Mouse (Mus musculus): ENCODE data around the gene Aspscr1.

Aspscr1 gene

DNA sequence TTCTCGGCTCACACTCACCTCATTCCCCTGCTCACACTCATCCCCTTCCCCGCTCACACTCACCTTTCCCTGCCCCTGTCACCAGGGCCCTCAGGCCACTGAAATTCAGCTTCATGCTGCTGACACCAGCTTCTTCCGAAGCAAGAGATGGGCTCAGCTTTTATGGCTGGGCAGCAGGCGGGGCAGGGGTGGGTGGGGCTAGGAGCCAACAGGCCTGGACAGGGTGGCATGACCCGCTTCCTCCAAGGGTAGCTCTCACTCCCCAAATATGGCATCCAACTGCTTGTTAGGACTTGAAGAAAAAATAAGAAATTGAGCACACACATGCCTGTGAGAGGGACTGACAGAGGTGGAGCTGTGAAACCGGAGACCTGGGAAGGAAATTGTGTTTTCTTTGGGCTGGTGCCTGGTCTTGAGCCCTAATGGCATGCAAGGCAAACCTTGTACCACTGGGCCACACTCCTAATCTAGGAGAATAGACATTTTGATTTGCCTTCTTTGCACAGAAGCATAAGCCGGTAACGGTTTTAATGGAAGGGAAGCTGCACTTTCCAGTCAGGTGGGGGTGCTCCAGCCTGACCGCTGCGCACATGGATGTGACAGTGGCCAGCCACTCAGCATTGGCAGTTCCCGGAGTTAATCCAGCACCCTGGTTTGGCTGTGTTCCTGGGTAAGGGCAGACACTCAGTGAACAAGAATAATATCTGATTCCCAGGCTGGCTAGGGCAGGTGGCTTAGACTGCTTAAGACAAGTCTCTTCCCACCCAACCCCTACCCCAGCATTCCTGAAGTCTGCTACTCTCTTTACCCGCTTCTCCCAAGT, 59.3 kb downstream of the Aspscr1 start, which contains the start of gene Cbr2:
Gene Cbr2, minus strand, starts transcription at position 257 of the 823 bp plus-strand sequence.
- peak in 1 of 2 experiments; percentile 60 for DNase-seq (ENCODE audit: low spot score in 2 of 2)

- DNase-seq (ENCODE audit: low spot score in 2 of 2), result peak; percentile 41 to 66
Observed at GRCm38 (mm10) chr11:120733521-120733920, 60.7 kb downstream of the Aspscr1 start.

DNA sequence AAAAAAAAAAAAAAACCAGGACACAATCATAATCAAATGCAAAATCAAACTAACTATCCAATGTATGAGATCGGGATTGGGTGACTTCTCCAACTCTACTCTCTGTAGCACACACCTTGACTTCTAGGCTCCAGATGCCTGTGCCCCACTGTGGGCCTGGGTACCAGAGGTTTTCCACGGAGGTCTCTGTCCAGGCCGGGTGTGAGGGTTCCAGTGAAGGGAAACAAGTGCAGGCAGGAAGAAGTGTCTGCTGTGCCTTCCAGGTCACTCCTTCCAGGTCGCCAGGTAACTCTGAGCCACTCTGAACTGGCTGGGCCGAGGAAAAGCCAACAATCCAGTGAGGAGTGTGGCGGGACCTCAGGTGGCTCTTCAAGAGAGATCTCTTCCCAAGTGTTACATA, 63.7 kb downstream of the Aspscr1 start:
- DNase-seq (ENCODE audit: low spot score in 2 of 2), result no peak

DNA sequence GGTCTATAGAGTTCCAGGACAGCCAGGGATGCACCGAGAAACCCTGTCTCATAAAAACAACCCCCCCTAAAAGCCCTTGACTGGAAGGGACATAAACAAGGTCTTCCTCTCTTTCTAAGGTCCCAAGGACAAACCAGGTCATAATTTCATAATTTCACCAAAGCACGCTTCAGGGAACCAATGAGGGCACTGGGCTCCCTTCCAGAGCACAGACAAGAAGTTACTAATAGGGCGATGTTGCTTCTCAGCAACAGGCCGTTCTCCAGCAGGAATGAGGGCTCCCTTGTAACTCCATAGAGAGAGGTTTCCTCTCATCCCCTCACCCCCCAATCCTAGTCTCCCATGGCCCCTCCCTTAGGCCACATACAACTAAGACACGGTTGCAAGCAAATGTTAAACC, 68.2 kb downstream of the Aspscr1 start:
- no peak for DNase-seq (ENCODE audit: low spot score in 2 of 2)

GRCm38 (mm10) chr11:120744121-120744701, 71.4 kb downstream of the Aspscr1 start:
- no peak for DNase-seq (ENCODE audit: low spot score in 2 of 2)

DNA sequence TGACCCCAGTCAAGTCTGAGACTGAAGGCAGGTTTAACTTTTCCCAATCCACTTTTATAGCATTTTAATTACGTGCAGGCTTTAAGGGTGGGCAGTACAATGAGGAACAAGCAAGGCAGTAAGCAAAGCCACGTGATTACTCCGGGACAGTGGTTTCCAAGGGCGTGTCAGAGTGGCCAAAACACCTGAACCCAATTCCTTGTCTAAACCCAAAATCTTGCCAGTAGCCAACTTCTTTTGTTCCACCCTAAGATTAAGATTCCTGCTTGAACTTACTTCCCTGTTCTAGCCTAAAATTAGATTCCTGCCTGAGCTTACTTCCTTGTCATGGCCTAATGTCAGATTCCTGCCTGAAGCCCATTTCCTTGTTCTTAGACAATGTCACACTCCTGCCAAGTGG, 75.2 kb downstream of the Aspscr1 start:
- peak; percentile 28 to 68 for DNase-seq (ENCODE audit: low spot score in 2 of 2)

DNA sequence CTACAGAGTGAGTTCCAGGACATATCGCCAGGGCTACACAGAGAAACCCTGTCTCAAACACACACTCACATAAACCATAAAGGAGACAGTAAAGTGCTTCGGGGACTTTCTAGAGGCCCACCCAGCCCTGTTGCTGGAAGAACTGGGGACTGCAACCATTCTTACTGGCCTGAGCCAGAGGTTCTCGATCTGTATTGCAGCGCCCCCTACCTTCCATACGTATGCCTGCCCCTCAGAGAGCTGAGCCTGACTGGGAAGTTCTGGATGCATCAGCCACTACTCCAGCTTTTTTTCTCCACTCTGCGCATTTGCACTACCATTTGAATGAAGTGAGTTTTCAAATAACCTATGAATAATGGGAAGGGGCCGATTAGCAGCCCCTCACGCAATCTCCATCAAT, 76.7 kb downstream of the Aspscr1 start:
- DNase-seq (ENCODE audit: low spot score in 2 of 2), result peak in 1 of 2 experiments; percentile 39

- no peak for DNase-seq (ENCODE audit: low spot score in 2 of 2)
Observed at GRCm38 (mm10) chr11:120751606-120752005, 78.8 kb downstream of the Aspscr1 start.

Data from heart, adult 9 months (tissue).